Mouse (Mus musculus) erythroblast, embryonic 14.5 days (primary cell): ENCODE measurements around the gene Gm5244. TPM values are rescaled to one million over a fixed set of nuclear protein-coding genes. Genes with fewer than 3 reads are reported as not detected.

Source experiments
- H3K27me3 ChIP-seq: 2 replicates; pipeline ENCODE4 v1.6.1; 2012; ENCODE audit warnings: inconsistent platforms; ENCODE audit not compliant: control insufficient read depth
- H3K36me3 ChIP-seq: 2 replicates; pipeline ENCODE4 v1.6.1; 2012; ENCODE audit warnings: mild to moderate bottlenecking, inconsistent platforms; ENCODE audit not compliant: control insufficient read depth
- H3K4me1 ChIP-seq: 2 replicates; pipeline ENCODE4 v1.6.1; 2012; ENCODE audit warnings: inconsistent platforms; ENCODE audit not compliant: control insufficient read depth
- H3K4me3 ChIP-seq: replicated peaks from 2 replicates; pipeline ENCODE3; 2012; ENCODE audit warnings: moderate library complexity, mild to moderate bottlenecking, inconsistent platforms
- H3K9me3 ChIP-seq: 2 replicates; pipeline ENCODE4 v1.6.1; 2012; ENCODE audit warnings: low read length, inconsistent platforms, mixed read lengths; ENCODE audit not compliant: control insufficient read depth
- GATA1 ChIP-seq: IDR thresholded peaks from 2 replicates; pipeline ENCODE4 v1.6.1; 2012; ENCODE audit warnings: low read length, inconsistent platforms, mixed read lengths
- TAL1 ChIP-seq: IDR thresholded peaks from 3 replicates; pipeline ENCODE4 v1.6.1; 2012; ENCODE audit warnings: low read length, inconsistent platforms, mixed read lengths
- polyA plus RNA-seq: library from polyadenylated mRNA; stranded (reverse); fragments of >175 nt; gene quantifications from 2 replicates; pipeline ENCODE4 v1.2.3, GENCODE M21; 2012

The Gm5244 gene
- polyA plus RNA-seq, 1 experiment: not detected

DNA sequence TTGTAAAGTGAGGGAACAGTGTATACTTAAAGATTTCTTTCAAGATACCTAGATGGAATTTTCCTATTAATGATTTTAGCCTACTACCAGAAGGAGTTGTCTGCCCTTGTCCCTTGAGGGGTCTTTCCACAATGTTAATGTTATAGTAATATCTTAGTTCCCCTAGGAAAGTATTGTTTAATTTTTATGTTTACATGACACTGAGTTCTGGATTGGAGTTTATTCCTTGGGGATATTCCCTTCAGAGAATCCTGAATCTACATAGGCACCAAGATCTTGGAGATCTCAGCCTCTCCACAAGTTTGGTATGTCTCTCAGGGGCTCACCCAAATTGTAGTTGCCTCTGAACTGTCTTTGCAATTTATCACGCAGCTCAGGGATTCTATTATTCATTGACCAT is 10.5 kb downstream of the Gm5244 start, which contains the start of gene Olfr1444:
TSS of gene Olfr1444 (plus strand) at position 301 of the 400 bp plus-strand sequence.
- H3K4me1 ChIP-seq: no peaks in the 10 kb centered on the region
- TF ChIP-seq GATA1 (no peak), TAL1 (no peak)
- H3K27me3 ChIP-seq: no peaks in the 10 kb centered on the region
- no peaks in the 10 kb centered on the region for H3K36me3 ChIP-seq
- H3K4me3 ChIP-seq: no peak within 1 kb of the TSS
- H3K9me3 ChIP-seq: no peaks in the 10 kb centered on the region

GRCm38 (mm10) chr19:12883555-12883954 is 37.1 kb downstream of the Gm5244 start, which contains the start of gene Olfr1445:
TSS of gene Olfr1445 (plus strand) at chr19:12883855.
- no peaks in the 10 kb centered on the region for H3K27me3 ChIP-seq
- H3K4me3 ChIP-seq: no peak within 1 kb of the TSS
- no peaks in the 10 kb centered on the region for H3K4me1 ChIP-seq
- H3K9me3 ChIP-seq: no peaks in the 10 kb centered on the region
- no peaks in the 10 kb centered on the region for H3K36me3 ChIP-seq
- TF ChIP-seq TAL1 (no peak), GATA1 (no peak)

- H3K36me3 ChIP-seq: no peaks in the 10 kb centered on the region
- TF ChIP-seq GATA1 (no peak), TAL1 (no peak)
- peaks cover 2% of the 10 kb centered on the region for H3K9me3 ChIP-seq
- no peak within 1 kb of the TSS for H3K4me3 ChIP-seq
- H3K4me1 ChIP-seq: no peaks in the 10 kb centered on the region
- no peaks in the 10 kb centered on the region for H3K27me3 ChIP-seq
Observed at GRCm38 (mm10) chr19:12893424-12893823, 46.9 kb downstream of the Gm5244 start, which contains the start of gene Olfr1446. TSS of gene Olfr1446 (minus strand) at chr19:12893524.

Other genes with a start within 250 kb of the Gm5244 start
- gene Gm4952, start 246.7 kb upstream of the Gm5244 start, polyA plus RNA-seq: not detected in 2 replicates
- not detected in 2 replicates for gene Glyat, start 213.4 kb upstream of the Gm5244 start, polyA plus RNA-seq
- not detected in 2 replicates for gene Olfr1442, start 176.2 kb upstream of the Gm5244 start, polyA plus RNA-seq
- gene Olfr1443, start 168.6 kb upstream of the Gm5244 start, polyA plus RNA-seq: not detected in 2 replicates
- gene Keg1, start 150.9 kb upstream of the Gm5244 start, polyA plus RNA-seq: 0.07 TPM in 1 of 2 replicates, not detected in the other
- gene Cntf, start 81.0 kb upstream of the Gm5244 start, polyA plus RNA-seq: 0.03 TPM in 1 of 2 replicates, not detected in the other
- 4.8 TPM in 2 replicates for gene Zfp91, start 50.6 kb upstream of the Gm5244 start, polyA plus RNA-seq
- 0.02 TPM in 1 of 2 replicates, not detected in the other for gene Lpxn, start 50.5 kb upstream of the Gm5244 start, polyA plus RNA-seq
- not detected in 2 replicates for gene Olfr1444, start 10.6 kb downstream of the Gm5244 start, polyA plus RNA-seq
- not detected in 2 replicates for gene Olfr1445, start 37.2 kb downstream of the Gm5244 start, polyA plus RNA-seq
- gene Olfr1446, start 46.8 kb downstream of the Gm5244 start, polyA plus RNA-seq: not detected in 2 replicates
- gene Olfr1447, start 57.1 kb downstream of the Gm5244 start, polyA plus RNA-seq: not detected in 2 replicates
- gene Olfr1448, start 77.7 kb downstream of the Gm5244 start, polyA plus RNA-seq: not detected in 2 replicates
- not detected in 2 replicates for gene Olfr1449, start 84.2 kb downstream of the Gm5244 start, polyA plus RNA-seq
- not detected in 2 replicates for gene Olfr1450, start 103.6 kb downstream of the Gm5244 start, polyA plus RNA-seq
- not detected in 2 replicates for gene Olfr1451, start 148.3 kb downstream of the Gm5244 start, polyA plus RNA-seq
- not detected in 2 replicates for gene Olfr1453, start 181.6 kb downstream of the Gm5244 start, polyA plus RNA-seq
- 0.01 TPM in 1 of 2 replicates, not detected in the other for gene Olfr1454, start 213.9 kb downstream of the Gm5244 start, polyA plus RNA-seq